Mouse (Mus musculus) thymus, postnatal 14 days (tissue): ENCODE results near the gene Sec23b.
A peak's percentile ranks its signal among the peaks of the same experiment; 100 is the strongest.

Experiments used
- DNase-seq: peaks from one replicate; pipeline ENCODE4 v3.0.0; 2021

Sec23b gene

DNA sequence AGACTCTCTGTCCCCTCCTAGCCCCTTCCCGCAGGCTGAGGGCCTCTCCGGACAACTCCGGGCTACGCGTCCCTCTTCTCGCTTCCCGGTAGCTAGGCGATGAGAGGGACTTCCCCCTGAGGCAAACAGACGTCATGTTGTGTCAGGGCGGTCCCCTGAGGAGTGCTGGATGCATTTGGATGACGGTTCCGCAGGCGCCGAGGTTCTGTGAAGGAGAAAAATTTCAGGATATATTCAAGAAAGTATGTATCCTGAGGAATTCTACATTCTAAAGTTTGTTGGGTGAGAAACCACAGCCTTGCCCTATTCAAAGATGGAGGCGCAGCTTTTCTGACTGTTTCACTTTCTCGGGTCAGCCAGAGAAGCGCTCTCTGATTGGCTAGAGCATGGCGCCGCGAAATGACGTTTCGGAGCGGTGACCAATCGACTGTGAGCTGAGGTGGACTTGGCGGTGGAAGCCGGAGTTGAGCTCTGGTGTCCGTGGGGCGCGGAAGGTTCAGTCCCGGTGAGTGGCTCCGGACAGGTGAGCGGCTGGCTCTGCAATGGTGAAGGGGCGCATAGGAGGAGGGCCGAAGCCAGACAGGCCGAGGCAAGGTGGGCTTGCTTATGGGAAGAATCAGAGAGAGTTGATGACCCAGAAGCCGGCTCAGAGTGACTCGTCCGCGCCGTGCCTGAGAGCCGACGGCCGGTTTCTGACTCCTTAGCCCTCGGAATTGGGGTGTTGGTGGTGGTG is at the start of gene Sec23b:
TSS of gene Sec23b (plus strand) at position 410 of the 733 bp plus-strand sequence.
- peak; percentile 95 for DNase-seq

DNA sequence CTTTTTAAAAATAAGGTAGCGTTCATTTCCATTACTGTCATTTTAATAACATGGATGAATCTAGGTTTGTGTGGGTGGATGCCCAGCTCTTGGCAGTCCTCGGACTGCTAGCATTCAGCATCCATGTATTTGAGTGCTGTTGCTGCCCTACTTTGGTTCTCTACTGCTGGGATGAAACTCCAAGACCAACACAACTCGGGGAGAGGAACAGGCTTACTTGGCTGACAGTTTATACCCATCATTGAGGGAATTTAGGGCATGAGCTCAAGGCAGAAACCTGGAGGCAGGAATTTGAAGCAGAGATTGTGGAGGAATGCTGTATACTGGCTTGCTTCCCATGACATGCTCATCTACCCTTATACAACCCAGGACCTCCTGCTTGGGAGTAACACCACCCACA is 41.4 kb upstream of the Sec23b start:
- no peak for DNase-seq

DNA sequence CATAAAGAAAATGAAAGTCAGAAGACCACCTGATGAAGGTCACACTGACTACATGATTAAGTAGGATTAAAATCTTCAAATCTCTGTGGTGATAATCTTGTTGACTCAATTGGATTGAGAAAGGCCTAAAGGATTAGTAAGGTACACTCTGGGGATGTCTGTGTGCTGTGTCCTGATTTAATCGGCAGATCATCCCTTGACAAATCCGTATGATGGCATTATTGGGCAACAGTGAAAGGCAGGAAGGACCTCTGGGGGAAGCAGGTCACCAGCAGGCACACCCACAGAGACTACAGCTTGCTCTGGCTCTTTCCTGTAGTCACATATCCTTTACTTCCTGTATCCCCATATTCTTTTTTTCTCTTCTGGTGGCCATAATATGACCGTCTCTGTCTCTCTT is 36.3 kb upstream of the Sec23b start:
- no peak for DNase-seq

DNA sequence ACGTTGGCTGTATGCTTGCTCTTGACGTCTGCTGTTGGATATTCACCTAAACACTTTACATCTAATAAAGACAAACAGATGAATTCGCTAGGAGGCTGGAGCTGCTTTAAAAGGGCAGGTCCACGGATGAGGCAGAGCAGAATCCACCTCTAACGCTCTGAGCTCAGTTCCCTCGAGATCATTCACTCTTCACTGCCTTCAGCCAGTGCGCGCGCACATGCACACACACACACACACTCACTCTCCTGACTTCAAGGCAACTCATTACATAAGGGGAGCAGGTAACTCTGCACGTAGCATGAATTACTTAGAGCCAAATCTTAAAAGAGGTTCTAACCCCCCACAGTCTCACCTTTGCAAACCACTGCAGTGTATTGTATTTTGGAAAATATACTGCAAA is 30.2 kb upstream of the Sec23b start:
- DNase-seq, result no peak

DNA sequence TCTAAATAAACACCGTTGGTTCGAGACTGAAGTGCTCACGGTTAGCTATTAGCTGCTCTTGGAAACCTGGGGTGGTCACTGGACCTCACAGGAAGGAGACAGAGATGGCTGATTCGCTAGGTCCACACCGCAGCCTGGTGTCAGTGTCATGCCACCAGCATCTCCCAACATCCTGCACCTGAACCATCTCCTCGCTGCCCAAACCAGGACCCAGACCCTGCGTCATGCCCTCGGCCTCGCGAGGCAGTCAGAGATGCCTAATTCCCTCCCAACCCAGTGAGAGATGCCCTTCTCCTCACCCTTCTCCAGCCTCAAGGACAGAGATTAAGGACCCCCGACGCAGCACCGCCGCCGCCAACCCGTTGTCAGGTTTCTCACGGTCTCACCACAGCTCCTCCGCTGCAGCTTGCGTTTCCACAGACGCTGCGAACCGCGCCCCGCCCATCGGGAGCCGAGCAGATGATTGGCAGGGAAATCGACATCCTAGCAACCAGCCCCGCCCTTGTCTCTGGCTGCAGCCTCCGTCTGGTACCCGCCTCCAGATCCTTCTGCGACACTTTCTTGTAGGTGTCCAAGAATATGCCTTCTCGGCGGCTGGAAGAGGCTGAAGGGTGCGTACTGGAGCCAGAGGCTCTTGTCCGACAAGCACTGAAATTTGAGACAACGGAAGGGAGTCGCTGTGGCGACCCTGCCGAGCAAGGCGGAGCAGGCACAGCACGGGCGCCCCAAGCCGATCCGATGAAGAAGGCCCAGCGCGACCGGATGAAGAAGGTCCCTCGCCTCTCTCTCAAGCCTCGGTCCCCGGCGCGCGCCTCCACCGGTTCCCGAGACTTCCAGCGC is 28.8 kb upstream of the Sec23b start, which contains the start of the genes Dzank1 and Polr3f:
TSS of gene Dzank1 (minus strand) at position 434 of the 840 bp plus-strand sequence.
TSS of gene Polr3f (plus strand) at position 738 of the 840 bp plus-strand sequence.
- DNase-seq, result peak; percentile 97

DNA sequence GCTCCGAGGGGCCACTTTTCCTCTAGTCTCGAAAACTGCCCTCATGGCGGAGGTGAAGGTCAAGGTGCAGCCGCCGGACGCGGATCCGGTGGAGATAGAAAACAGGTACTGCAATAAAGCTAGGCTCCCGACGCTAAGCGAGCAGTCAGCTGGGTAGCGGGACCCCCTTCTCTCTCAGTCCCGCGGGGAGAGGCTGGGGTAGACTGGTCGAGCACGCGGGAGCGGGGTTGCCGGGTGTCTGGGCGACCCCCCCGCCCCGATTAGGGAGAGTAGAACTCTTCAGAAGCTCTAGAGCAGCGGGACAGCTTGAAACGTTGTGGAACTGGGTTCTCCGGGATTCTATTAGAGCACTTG is 28.2 kb upstream of the Sec23b start:
- no peak for DNase-seq

DNA sequence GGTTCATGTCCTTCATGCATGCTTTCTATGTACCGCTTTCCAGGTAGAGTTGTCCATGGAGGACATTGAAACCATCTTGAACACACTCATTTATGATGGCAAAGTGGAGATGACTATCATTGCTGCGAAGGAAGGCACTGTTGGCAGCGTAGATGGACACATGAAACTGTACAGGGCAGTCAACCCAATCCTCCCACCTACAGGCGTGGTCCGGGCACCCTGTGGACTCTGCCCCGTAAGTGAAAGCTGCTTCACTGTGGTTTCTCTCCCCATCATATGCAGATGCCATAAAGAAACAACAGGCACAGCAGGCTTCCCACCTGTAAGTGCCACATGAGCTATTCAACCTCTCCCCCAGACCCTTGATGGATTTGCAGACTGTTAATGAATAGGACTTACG is 18.9 kb upstream of the Sec23b start:
- no peak for DNase-seq

DNA sequence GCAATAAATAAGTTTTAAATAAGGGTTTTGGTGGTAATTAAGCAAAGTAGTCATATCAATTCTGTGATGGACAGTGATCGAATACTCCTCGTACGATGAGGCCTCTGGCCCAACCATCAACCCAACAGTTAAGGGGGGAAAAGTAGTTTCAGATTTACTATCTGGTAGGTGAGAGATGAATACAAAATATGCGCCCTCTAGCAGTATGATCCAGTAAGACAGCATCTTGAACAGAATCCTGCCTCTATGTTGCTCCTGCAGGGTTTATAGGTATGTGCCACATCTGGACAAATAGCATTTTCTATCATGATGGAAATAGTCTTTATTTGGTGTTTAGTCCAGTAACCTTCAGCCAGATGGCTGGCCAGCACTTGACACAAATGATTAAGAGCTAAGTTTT is 14.8 kb upstream of the Sec23b start:
- peak; percentile 15 for DNase-seq

DNA sequence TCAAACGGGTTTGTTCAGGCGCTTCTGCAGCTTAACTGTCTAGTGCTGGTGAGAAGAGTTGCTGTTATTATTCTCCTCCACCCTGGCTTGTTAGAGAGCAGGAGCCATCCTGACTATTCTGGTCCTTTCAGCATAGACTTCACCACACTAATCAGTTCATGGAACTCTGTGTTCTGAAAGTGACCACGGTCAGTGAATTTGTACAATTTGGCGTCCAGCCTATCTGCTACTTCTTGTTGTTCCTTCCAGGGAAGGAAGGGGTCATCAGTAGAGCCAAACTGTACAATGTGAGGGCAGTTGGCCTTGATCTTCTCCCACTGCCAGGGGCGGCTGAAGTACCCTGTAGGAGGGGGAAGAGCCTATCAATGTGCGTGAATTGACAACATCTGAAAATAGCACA is 12.4 kb upstream of the Sec23b start:
- no peak for DNase-seq

DNA sequence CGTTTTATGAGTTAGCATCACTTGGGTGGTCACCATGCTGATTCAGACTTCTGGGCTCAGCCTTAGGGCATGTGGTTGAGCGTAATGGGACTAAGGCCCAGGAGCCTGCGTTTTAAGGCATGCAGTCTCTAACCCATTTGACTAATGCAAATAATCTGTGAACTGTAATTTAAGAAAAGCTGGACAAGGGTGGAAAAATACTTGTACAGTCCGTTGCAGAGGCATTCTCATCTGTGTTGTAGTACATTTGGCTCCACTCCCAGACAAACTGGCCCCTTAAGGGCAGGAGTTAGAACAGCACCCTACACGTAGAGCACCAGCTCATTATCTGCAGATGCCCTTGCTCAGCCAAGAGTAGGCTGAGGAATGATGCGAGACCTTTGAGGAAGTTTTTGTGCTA is 11.4 kb upstream of the Sec23b start:
- no peak for DNase-seq

DNA sequence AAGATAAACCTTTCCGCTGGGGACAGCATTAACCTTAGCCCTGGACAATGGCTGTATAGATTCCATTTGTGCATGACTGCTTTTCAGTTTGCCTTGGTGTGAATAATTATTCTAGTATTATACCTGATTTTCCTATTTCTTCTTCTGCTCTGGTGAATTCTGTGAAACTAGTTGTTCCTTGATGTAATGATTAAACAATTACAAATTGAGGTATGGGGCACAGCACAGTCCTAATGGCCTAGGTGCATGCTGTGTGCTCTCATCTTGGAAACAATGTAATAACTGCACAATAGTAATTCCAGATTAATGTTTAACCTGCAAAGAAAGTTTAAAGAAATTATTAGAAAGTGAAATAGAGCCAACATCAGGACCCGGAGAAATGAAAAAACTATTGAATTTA is 11.0 kb upstream of the Sec23b start:
- DNase-seq, result no peak

DNA sequence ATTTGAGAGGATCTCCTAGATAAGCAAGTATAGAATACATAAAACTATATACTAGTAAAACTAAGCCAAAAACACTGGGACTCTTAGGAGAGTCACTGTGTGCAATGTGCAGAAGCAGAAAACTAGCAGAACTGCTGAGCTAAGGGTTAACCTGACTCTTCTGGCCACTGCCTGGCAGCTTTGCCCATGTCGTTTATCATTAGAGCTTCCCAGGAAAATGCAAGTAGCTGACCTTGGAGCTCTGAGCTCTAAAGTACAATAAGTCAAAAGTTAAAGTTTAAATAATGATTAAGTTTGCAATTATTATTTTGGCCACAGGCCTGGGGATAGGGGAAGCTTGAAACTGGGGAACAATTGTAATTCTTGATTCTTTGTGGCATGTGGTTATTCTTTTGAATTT is 10.5 kb upstream of the Sec23b start:
- no peak for DNase-seq

DNA sequence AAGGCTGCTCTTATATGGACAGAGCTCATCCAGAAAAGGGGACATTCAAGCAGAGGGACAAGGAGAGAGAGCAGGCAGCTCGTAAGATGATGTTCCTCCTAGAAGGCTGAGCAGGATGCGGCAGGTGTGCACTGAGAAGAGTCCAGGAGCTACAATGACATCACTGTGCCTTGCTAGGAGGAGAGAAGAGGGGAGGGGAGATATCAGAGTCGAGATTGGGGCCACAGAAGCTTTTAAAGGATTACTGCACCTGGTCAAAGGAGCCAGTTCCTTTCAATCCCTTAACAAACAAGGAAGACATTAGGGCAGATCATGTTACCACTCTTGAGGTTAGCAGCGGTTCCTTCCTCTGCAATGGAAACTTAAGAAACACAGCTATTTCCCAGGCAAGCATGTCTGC is 8.5 kb upstream of the Sec23b start:
- DNase-seq, result no peak

DNA sequence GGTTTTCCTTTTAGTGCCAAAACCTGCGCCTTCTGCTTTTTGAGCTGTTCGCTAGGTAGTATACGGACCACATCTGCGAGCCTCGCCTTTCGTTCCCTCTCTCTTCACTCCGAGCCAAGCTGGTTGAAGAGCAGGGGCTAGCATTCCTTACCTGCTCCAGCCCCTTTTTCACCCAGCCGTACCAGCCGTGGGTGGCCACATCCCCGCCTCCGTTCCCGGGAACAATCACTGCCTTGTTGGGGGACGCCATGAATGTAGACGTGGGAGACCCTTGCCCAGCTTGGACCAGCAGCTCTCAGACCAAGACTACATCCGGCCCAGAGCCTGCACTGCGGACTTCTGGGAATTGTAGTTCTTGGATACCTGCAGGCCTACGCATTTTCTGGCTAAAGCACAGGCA is 5.5 kb upstream of the Sec23b start, which contains the start of gene Rbbp9:
TSS of gene Rbbp9 (minus strand) at position 341 of the 400 bp plus-strand sequence.
- DNase-seq, result peak; percentile 58

DNA sequence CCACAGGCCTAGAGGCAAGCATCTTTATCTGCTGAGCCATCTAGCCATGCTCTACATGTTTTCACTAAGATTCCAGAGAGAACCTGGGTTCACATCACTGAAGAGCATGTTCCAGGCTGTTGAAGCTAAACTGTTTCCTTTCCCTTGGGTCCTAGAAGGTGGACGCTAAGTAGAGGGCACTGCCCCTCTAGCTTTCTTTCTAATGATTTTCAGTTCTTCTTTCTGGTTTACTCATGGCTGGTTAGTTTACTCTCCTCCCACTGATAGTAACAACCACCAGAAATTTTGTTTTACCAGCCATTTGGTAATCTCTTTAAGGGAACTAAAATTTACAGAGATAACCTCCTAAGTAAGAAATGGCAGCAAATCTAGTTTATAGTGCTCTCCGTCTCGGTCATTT is 2.1 kb upstream of the Sec23b start:
- DNase-seq, result no peak

DNA sequence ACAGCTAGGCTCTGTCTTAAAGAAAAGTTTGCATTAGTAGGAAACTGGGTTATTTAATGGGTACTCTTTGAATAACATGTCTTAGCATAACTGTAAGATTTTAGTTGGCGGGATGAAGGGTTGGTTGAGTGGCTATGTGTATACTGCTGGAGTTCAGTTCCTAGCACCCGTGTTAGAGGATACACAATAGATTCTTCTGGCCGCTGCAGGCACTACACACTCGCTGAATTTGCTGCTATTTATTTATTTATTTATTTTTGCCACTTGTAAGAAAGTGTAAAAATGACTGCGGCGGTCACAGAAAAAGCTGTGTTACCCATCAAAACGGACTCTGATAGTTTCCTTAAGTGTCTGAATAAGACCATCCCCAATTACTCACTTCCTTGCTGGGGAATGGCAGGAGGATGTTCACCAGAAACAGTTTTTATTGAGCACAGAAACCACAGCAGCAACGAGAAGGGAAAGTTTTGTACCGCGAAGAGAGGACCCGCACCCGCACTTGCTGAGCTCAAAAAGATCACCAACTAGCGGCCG is 676 bp upstream of the Sec23b start:
- peak; percentile 4 for DNase-seq

DNA sequence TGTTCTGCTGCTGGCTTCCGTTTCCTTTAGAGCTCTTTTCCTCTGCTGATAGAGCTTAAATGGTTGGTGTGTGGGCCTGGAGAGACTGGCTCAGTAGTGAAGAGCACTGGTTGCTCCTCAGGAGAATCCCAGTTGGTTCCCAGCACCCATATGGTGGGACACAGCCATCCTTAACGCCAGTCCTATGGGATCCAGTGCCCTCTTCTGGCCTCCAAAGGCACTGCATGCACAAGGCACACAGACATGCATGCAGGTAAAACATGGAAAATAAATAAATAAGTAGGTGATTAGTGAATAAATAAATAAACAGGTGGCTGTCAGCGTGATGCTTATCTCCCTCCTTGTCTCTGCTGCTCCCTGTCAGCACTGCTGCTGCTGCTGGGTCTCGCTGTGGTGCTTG is 32.7 kb downstream of the Sec23b start:
- peak; percentile 18 for DNase-seq

DNA sequence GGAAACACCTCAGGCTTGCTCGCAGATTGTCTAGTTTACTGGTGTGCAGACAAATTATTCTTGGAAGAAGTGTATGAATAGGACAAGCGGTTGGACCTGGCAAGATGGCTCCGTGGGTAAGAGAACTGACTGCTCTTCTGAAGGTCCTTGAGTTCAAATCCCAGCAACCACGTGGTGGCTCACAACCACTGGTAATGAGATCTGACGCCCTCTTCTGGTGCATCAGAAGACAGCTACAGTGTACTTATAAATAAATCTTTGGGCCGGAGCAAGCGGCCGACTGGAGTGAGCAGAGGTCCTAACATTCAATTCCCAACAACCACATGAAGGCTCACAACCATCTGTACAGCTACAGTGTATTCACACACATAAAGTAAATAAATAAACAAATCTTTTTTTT is 37.0 kb downstream of the Sec23b start:
- DNase-seq, result peak; percentile 7

DNA sequence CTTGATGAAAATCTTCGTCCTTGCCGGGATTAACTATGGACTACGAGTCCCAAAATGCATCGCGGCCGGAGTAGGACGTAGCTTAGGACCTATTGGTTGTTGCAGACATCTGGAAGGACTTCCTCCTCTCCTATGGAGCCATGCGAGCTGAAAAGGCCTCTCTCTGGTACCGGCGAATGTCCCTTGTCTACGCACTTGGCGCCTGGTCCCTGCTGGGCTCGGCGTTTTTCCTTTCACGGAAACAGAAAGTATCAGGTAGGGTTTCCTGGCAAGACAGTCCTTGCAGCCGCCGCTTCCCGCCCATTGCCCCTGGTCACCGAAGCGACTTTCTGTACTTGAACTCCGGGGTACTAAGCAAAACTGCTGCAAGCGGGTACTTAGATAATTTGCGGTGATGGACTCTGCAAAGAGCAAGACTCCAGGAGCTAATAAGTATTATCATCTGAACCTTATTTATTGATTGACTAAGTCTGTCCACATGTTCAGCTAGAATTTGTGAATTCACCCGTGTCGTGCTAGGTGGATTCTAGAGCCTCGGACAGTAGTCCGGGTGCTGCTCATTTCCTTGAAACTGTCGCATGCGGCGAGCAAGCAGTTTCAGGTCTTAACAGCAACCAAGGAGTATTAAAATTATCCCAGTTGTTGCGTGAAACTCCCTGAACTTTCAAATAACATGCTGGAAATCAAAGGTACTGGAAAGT is 38.1 kb downstream of the Sec23b start, which contains the start of gene Smim26:
TSS of gene Smim26 (plus strand) at position 104 of the 701 bp plus-strand sequence.
- peak; percentile 79 for DNase-seq

DNA sequence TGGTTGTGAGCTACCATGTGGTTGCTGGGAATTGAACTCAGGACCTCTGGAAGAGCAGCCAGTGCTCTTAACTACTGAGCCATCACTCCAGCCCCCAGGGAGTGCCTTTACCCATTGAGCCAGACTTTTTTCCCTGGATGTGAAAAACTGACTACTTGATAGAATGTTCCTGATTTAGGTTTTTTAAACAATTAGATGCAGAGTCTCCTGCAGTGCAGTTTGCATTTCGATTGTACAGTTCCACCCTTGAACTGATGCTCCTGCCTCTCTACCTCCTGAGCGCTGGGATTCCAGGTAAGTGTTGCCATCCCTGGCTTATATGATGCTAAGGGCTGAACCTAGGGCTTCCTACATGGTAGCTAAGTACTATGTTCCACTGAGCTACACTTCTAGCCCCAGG is 42.0 kb downstream of the Sec23b start:
- no peak for DNase-seq

DNA sequence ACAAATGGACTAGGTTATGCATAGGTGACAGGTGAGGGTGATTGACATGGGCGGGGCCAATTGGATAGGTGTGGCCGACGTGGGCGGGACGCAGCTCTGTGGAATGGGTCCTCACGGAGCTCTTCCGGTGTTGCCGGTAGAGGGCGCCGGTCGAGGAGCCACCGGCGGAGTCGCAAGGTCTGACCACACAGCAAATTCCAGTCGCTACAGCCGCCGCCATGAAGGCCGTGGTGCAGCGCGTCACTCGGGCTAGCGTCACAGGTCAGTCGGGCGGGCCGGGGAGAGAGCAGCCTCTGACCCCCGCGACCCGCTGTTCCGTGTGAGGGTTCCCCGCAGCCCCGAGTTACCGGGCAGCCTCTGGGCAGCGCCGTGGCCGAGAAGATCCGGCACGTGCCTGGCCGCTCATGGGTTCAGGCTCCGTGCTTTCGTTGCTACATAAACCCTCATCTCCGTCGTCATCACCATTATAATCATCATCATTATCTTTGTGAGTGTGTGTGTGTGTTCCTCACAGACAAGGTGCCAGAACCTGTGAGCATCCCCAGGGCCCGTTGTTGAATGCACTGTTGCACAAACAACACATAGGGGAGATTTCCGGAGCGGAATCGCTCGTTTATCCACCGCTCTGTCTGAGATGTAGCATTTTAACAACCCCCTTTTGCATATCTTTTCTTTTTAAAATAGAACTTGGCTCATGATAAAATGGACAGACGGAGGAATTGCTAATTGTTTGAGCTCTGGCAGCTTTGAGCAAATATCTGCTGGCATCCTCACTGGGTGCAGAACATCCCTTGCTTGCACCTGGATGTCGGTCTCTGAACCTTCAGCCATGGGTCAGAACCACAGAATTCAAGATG is 44.0 kb downstream of the Sec23b start, which contains the start of gene Dtd1:
TSS of gene Dtd1 (plus strand) at position 67 of the 857 bp plus-strand sequence.
- DNase-seq, result peak; percentile 87

DNA sequence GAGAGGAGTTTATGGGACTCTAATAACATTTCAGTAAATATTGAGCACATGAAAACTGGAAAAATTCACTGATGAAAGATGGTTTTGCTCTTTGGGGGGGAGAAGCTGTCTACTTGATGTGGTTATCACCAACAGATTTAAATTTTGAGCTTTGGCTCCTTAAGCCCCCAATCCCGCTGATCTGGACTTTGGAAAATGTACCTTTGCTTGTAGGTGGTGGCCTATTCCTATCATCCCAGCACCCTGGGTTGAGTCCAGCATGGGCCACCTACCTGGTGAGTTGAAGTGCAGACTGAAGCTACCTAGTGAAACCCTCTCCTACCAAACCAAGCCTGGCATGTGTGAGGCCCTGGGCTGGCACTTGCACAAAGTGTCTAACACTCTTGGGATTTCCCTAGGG is 45.5 kb downstream of the Sec23b start:
- no peak for DNase-seq
